Mouse (Mus musculus): ENCODE measurements around the gene Tulp2. TPM values are rescaled to one million over a fixed set of nuclear protein-coding genes. Genes with fewer than 3 reads are reported as not detected.

Gene Tulp2
- polyA plus RNA-seq, 1 experiment from 2014 or later = 1.7 TPM

GRCm38 (mm10) chr7:45443526-45444420, 37.9 kb upstream of the Tulp2 start:
- H3K4me1 ChIP-seq (ENCODE audit: control insufficient read depth, insufficient read depth, low read length) = no peaks in the 10 kb centered on the region
- no peak overlapping the region for H3K4me3 ChIP-seq (ENCODE audit: low read depth, low read length)
- no peaks in the 10 kb centered on the region for H3K27me3 ChIP-seq (ENCODE audit: control insufficient read depth, insufficient read depth, low read length)
- WGBS = 80% methylated on average over 22 of the region's 22 CpGs
- no peak overlapping the region for H3K9ac ChIP-seq (replicated peaks; ENCODE audit: low read depth, low read length)
- H3K4me2 ChIP-seq (replicated peaks; ENCODE audit: low read depth, low read length) = no peak overlapping the region
- H3K36me3 ChIP-seq (ENCODE audit: control insufficient read depth, insufficient read depth, low read length) = peaks cover 41% of the 10 kb centered on the region
- no peaks in the 10 kb centered on the region for H3K9me3 ChIP-seq (ENCODE audit: control insufficient read depth, low read depth, low read length)
- no peak overlapping the region for H3K27ac ChIP-seq (ENCODE audit: low read length)
- ATAC-seq (ENCODE audit: insufficient number of reproducible peaks, insufficient read depth, low FRiP score, low read depth) = no peak

- no peaks in the 10 kb centered on the region for H3K9me3 ChIP-seq (ENCODE audit: control insufficient read depth, low read depth, low read length)
- H3K4me1 ChIP-seq (ENCODE audit: control insufficient read depth, insufficient read depth, low read length) = no peaks in the 10 kb centered on the region
- H3K27ac ChIP-seq (ENCODE audit: low read length) = no peak overlapping the region
- H3K36me3 ChIP-seq (ENCODE audit: control insufficient read depth, insufficient read depth, low read length) = peaks cover 39% of the 10 kb centered on the region; the same call in 1 of the 2 replicates
- no peak overlapping the region for H3K4me3 ChIP-seq (ENCODE audit: low read depth, low read length)
- no peak for ATAC-seq (ENCODE audit: insufficient number of reproducible peaks, insufficient read depth, low FRiP score, low read depth)
- no peak overlapping the region for H3K9ac ChIP-seq (replicated peaks; ENCODE audit: low read depth, low read length)
- no peak overlapping the region for H3K4me2 ChIP-seq (replicated peaks; ENCODE audit: low read depth, low read length)
- no peaks in the 10 kb centered on the region for H3K27me3 ChIP-seq (ENCODE audit: control insufficient read depth, insufficient read depth, low read length)
These were observed 35.1 kb upstream of the Tulp2 start for GRCm38 (mm10) chr7:45446589-45446988.

- Histone ChIP-seq H3K9me3 (ENCODE audit: control insufficient read depth, low read depth, low read length) (no peaks in the 10 kb centered on the region), H3K9ac (replicated peaks; ENCODE audit: low read depth, low read length) (no peak overlapping the region), H3K36me3 (ENCODE audit: control insufficient read depth, insufficient read depth, low read length) (peaks cover 40% of the 10 kb centered on the region; the same call in 1 of the 2 replicates), H3K4me1 (ENCODE audit: control insufficient read depth, insufficient read depth, low read length) (no peaks in the 10 kb centered on the region), H3K4me2 (replicated peaks; ENCODE audit: low read depth, low read length) (no peak overlapping the region), H3K27ac (ENCODE audit: low read length) (no peak overlapping the region), H3K27me3 (ENCODE audit: control insufficient read depth, insufficient read depth, low read length) (no peaks in the 10 kb centered on the region), H3K4me3 (ENCODE audit: low read depth, low read length) (no peak overlapping the region)
- ATAC-seq (ENCODE audit: insufficient number of reproducible peaks, insufficient read depth, low FRiP score, low read depth) = no peak
- WGBS = 36% methylated on average over 11 of the region's 11 CpGs
These were observed 34.2 kb upstream of the Tulp2 start for GRCm38 (mm10) chr7:45447325-45447990.

GRCm38 (mm10) chr7:45449974-45450373, 31.7 kb upstream of the Tulp2 start:
- Histone ChIP-seq H3K9ac (replicated peaks; ENCODE audit: low read depth, low read length) (no peak overlapping the region), H3K27me3 (ENCODE audit: control insufficient read depth, insufficient read depth, low read length) (no peaks in the 10 kb centered on the region)
- WGBS = 93% methylated on average over 1 of the region's 1 CpGs

GRCm38 (mm10) chr7:45451344-45451982, 30.2 kb upstream of the Tulp2 start:
- H3K36me3 ChIP-seq (ENCODE audit: control insufficient read depth, insufficient read depth, low read length) = peaks cover 31% of the 10 kb centered on the region
- 55% methylated on average over 23 of the region's 23 CpGs for WGBS

More at GRCm38 (mm10) chr7:45449974-45450373, 31.7 kb upstream of the Tulp2 start:
- no peak for ATAC-seq (ENCODE audit: insufficient number of reproducible peaks, insufficient read depth, low FRiP score, low read depth)
- Histone ChIP-seq H3K36me3 (ENCODE audit: control insufficient read depth, insufficient read depth, low read length) (peaks cover 37% of the 10 kb centered on the region), H3K27ac (ENCODE audit: low read length) (no peak overlapping the region), H3K4me1 (ENCODE audit: control insufficient read depth, insufficient read depth, low read length) (no peaks in the 10 kb centered on the region), H3K9me3 (ENCODE audit: control insufficient read depth, low read depth, low read length) (no peaks in the 10 kb centered on the region), H3K4me3 (ENCODE audit: low read depth, low read length) (no peak overlapping the region), H3K4me2 (replicated peaks; ENCODE audit: low read depth, low read length) (no peak overlapping the region)

GRCm38 (mm10) chr7:45454971-45455370, 26.7 kb upstream of the Tulp2 start:
- ATAC-seq (ENCODE audit: insufficient number of reproducible peaks, insufficient read depth, low FRiP score, low read depth) = no peak
- H3K27me3 ChIP-seq (ENCODE audit: control insufficient read depth, insufficient read depth, low read length) = no peaks in the 10 kb centered on the region
- H3K4me1 ChIP-seq (ENCODE audit: control insufficient read depth, insufficient read depth, low read length) = peaks cover 17% of the 10 kb centered on the region
- H3K27ac ChIP-seq (ENCODE audit: low read length) = no peak overlapping the region
- H3K9ac ChIP-seq (replicated peaks; ENCODE audit: low read depth, low read length) = no peak overlapping the region
- 89% methylated on average over 15 of the region's 15 CpGs for WGBS
- H3K4me2 ChIP-seq (replicated peaks; ENCODE audit: low read depth, low read length) = no peak overlapping the region
- H3K9me3 ChIP-seq (ENCODE audit: control insufficient read depth, low read depth, low read length) = no peaks in the 10 kb centered on the region
- peaks cover 32% of the 10 kb centered on the region for H3K36me3 ChIP-seq (ENCODE audit: control insufficient read depth, insufficient read depth, low read length)
- no peak overlapping the region for H3K4me3 ChIP-seq (ENCODE audit: low read depth, low read length)

More at GRCm38 (mm10) chr7:45451344-45451982, 30.2 kb upstream of the Tulp2 start:
- ATAC-seq (ENCODE audit: insufficient number of reproducible peaks, insufficient read depth, low FRiP score, low read depth) = peak; percentile 73; the same call in 1 of the 2 replicates
- H3K9me3 ChIP-seq (ENCODE audit: control insufficient read depth, low read depth, low read length) = no peaks in the 10 kb centered on the region
- no peaks in the 10 kb centered on the region for H3K4me1 ChIP-seq (ENCODE audit: control insufficient read depth, insufficient read depth, low read length)
- H3K9ac ChIP-seq (replicated peaks; ENCODE audit: low read depth, low read length) = no peak overlapping the region
- H3K27me3 ChIP-seq (ENCODE audit: control insufficient read depth, insufficient read depth, low read length) = no peaks in the 10 kb centered on the region
- H3K4me3 ChIP-seq (ENCODE audit: low read depth, low read length) = no peak overlapping the region
- H3K4me2 ChIP-seq (replicated peaks; ENCODE audit: low read depth, low read length) = no peak overlapping the region
- no peak overlapping the region for H3K27ac ChIP-seq (ENCODE audit: low read length)

GRCm38 (mm10) chr7:45455932-45456696, 25.6 kb upstream of the Tulp2 start:
- H3K27ac ChIP-seq (ENCODE audit: low read length) = no peak overlapping the region; the same call in 1 of the 2 replicates
- no peak for ATAC-seq (ENCODE audit: insufficient number of reproducible peaks, insufficient read depth, low FRiP score, low read depth)
- no peaks in the 10 kb centered on the region for H3K27me3 ChIP-seq (ENCODE audit: control insufficient read depth, insufficient read depth, low read length)
- H3K4me2 ChIP-seq (replicated peaks; ENCODE audit: low read depth, low read length) = no peak overlapping the region; the same call in 1 of the 2 replicates
- H3K36me3 ChIP-seq (ENCODE audit: control insufficient read depth, insufficient read depth, low read length) = peaks cover 31% of the 10 kb centered on the region
- no peak overlapping the region for H3K4me3 ChIP-seq (ENCODE audit: low read depth, low read length)
- H3K4me1 ChIP-seq (ENCODE audit: control insufficient read depth, insufficient read depth, low read length) = peaks cover 28% of the 10 kb centered on the region
- H3K9ac ChIP-seq (replicated peaks; ENCODE audit: low read depth, low read length) = no peak overlapping the region
- WGBS = 73% methylated on average over 13 of the region's 13 CpGs
- no peaks in the 10 kb centered on the region for H3K9me3 ChIP-seq (ENCODE audit: control insufficient read depth, low read depth, low read length)
